Mouse (Mus musculus) lung, postnatal 10 days (tissue): ENCODE results near the gene Lekr1.

Experiments used
- DNase-seq: peaks from one replicate; pipeline ENCODE4 v3.0.0; 2021

The Lekr1 gene

GRCm38 (mm10) chr3:65841175-65841574 lies 175.1 kb downstream of the Lekr1 start:
- DNase-seq = no peak

GRCm38 (mm10) chr3:65842515-65843184 lies 176.6 kb downstream of the Lekr1 start:
- no peak for DNase-seq

GRCm38 (mm10) chr3:65843185-65843552 lies 177.1 kb downstream of the Lekr1 start:
- DNase-seq = no peak

DNA sequence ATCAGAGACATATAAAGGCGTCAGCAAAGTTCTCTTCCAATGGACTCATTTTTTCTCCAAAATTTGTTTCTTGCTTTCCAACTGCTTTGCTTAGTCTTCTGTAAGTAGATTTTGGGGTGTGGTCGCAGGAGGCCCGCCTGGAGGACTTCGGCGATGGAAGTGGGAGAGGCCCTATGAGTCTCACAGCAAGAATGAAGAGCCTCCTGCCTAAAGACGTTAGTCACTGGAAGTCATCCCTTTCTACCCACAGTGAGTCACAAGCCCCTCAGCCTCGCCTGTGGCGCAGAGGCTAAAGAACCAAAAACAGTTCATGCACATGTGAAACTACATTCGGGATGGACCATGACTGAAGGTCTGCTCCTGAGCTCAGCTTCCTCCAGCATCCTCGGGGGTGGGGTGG lies 178.3 kb downstream of the Lekr1 start:
- no peak for DNase-seq

- DNase-seq = peak; percentile 86
Observed at GRCm38 (mm10) chr3:65844851-65845552, 179.0 kb downstream of the Lekr1 start.

- no peak for DNase-seq
Observed at GRCm38 (mm10) chr3:65847158-65847787, 181.2 kb downstream of the Lekr1 start.

- no peak for DNase-seq
Observed at GRCm38 (mm10) chr3:65853746-65854145, 187.7 kb downstream of the Lekr1 start.

GRCm38 (mm10) chr3:65855521-65855920 lies 189.5 kb downstream of the Lekr1 start:
- DNase-seq = no peak

- DNase-seq = no peak
Observed at GRCm38 (mm10) chr3:65858118-65858517, 192.1 kb downstream of the Lekr1 start.

DNA sequence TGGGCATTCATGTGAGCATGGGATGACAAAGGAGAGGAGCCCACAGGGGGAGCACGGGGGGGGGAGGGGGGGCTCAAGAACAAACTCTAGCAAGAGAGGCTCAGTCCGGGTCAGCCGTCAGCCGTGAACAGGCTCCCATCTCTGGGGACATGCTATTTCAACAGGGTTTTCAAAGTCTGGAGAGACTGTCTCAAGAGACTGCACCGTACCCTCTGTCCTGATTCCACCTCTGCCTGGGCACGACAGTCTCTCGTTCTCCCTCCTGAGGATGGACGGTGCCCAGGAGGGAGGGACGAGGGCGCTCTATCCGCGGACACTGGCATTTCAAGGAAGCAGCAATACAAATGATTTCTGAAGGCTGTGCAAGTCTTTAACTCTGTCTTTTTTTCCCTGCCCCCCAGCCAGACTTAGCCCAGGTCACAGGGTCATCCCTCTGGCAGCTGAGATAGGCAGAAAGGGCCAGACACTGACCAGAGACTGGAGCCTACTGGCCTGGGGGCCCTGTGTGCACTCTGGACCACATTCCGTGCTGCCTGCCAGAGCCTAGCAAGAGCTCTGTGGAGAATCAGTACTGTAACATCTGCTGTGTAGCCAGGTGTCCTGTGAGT lies 192.8 kb downstream of the Lekr1 start:
- DNase-seq = no peak

DNA sequence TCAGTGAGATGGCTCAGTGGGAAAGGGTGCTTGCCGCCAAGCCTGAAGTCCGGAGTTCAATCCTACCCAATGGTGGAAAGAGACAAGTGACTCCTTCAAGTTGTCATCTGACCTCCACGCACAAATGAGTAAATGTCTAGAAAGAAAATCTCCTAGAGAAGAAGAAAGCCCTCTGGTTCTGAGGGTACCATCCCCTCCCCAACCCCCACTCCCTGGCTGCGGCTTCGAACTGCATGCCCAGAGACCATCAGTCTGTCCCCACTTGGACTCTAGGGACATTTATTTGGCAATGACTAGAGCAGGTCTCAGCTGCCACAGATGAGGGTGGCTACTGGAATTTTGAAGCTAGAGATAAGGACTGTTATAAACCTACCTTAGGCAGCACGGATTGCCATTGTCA lies 193.7 kb downstream of the Lekr1 start:
- DNase-seq = no peak

- no peak for DNase-seq
Observed at GRCm38 (mm10) chr3:65860903-65861302, 194.9 kb downstream of the Lekr1 start.

GRCm38 (mm10) chr3:65861471-65861881 lies 195.4 kb downstream of the Lekr1 start:
- DNase-seq = peak; percentile 47

DNA sequence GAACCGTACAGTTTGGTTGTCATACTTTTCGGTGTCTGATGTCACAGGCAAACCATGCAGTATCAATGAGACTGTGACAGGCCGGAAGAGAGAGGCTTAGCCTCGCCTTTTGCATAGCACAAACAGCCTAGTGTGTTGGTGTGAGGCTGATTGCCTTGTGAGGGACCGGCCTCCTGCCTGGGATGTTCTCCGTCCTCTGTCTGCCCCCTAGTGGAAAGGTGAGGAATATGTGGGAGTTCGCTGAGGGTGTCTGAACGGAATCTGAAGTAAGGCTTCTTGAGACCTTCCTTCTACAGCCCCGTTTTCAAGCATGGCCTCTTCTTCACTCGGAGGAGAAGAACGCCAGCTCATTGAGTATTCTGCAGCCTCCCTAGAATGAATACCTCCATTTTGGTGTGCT lies 197.3 kb downstream of the Lekr1 start:
- DNase-seq = peak; percentile 91

- no peak for DNase-seq
Observed at GRCm38 (mm10) chr3:65863762-65864377, 197.8 kb downstream of the Lekr1 start.

DNA sequence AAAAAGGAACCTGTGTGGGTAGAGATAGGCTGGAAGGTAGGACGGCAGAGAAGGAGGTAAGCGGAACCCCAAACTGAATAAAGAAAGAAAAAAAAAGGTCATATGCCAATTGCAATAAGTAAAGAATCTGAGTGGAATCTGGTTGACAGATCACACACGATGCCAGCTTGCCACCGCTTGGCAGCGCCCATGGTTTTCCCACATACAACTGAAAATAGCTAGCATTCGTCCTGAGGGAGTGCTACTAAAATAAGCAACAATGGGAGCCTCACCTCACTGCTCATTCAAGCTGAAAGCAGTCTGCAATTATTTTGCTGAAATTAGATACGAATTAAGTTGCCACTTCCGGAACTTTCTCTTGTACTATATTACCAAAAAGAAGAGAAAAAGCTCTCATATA lies 202.9 kb downstream of the Lekr1 start:
- DNase-seq = no peak

- no peak for DNase-seq
Observed at GRCm38 (mm10) chr3:65869724-65870123, 203.7 kb downstream of the Lekr1 start.

GRCm38 (mm10) chr3:65871188-65871603 lies 205.2 kb downstream of the Lekr1 start:
- DNase-seq = peak; percentile 75

DNA sequence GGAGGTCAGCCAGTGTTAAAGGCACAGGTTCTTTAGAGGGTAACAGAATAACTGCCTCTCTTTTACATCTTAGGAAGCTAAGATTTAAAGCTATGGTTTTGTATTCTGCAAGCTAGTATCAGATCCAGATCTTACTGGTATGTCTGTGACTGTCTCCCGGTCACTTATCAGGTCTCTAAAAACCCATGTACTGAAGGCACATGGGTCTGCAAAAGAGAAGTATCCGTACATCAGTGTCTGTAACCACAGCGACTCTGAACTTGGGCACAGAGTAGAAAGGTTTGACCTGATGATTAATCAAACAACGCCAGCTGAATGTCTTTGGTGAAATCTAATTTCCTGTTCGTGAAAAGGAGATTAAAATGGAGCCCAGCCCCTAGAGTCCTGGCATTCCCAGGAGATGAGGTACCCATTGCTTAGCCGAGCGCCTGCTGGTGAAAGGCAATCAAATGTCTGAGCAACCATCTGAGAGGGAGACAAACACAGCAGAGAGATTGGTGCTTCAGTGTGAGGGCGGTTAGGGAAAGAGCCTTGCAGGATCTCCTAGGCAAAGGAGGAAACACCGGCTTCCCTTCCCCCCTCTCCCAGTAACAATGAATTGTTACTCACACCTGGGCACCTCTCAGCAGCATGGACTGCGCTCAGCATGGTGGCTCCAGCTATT lies 205.7 kb downstream of the Lekr1 start:
- no peak for DNase-seq

- no peak for DNase-seq
Observed at GRCm38 (mm10) chr3:65873093-65873830, 207.2 kb downstream of the Lekr1 start.
